ENCODE assay signal across 9 mouse cellular contexts in the genomic region with DNA sequence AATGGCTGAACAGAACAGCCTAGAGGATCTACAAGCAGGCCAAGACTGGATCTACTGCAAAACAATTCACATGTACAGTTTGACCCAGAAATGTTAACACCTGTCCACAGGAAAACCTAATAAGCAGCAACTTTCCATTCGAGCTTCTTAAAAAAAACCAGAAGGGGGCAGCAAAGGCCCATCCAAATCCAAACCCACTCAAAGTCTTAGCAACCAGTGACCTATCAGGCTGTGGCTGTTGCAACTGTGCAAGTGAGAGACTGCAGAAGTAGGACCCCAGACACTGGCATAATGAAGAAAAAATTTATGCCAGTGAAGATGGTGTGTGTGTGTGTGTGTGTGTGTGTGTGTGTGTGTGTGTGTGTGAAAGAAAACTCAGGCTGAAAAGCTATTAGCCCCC.
DNase-seq lines count a peak whose midpoint lies in the region; ATAC-seq and TF ChIP-seq lines count a peak whose summit lies in the region.
"Had no signal": no experiment of that assay in that cellular context is flagged by ENCODE, and none has a peak within 500 bp of the region (broad histone marks: within the 10 kb centered on the region; RNA-seq: fewer than 3 reads in every experiment).

No protein-coding gene starts in this region.

- no peak overlapping the region for H3K4me3 ChIP-seq in liver, embryonic 11.5 days (ENCODE audit: low read depth, low read length)
- no peak overlapping the region for H3K4me3 ChIP-seq in heart, embryonic 10.5 days
- no peak overlapping the region for H3K4me3 ChIP-seq in left cerebral cortex, adult 2 months
- H3K4me3 ChIP-seq: lung, embryonic 15.5 days had no signal

- DNase-seq in liver (peak; percentile 40), ZHBTc4 (ENCODE audit: low read depth, low spot score) (peak; percentile 80)
- DNase-seq in liver, embryonic 11.5 days (ENCODE audit: low spot score) = no peak
- peak; percentile 52 to 69 for DNase-seq in cerebellum, postnatal 25 days
- peak; percentile 78 for DNase-seq in heart, embryonic 10.5 days (ENCODE audit: low spot score)
- DNase-seq in left cerebral cortex, adult 2 months (ENCODE audit: extremely low spot score in 1 of 2, low spot score in 2 of 2) = peak; percentile 28 to 43
- DNase-seq in natural killer cell, adult 2 months (ENCODE audit: low spot score in 2 of 2) = peak; percentile 59 to 77
- peak; percentile 41 for DNase-seq in yolk sac, embryonic 10.5 days (ENCODE audit: low spot score)

- 0% methylated on average over 1 of the region's 1 CpGs for WGBS in liver, embryonic 11.5 days
- 2% methylated on average over 1 of the region's 1 CpGs for WGBS in heart, embryonic 10.5 days

- peaks cover 9% of the 10 kb centered on the region; the same call in 1 of the 2 replicates for H3K4me1 ChIP-seq in liver, embryonic 11.5 days (replicated peaks; ENCODE audit: control insufficient read depth, insufficient read depth, low read length)
- H3K4me1 ChIP-seq in heart, embryonic 10.5 days = peaks cover 10% of the 10 kb centered on the region; the same call in 1 of the 2 replicates

- no peak overlapping the region for H3K27ac ChIP-seq in liver, embryonic 11.5 days (ENCODE audit: low read depth, low read length)
- H3K27ac ChIP-seq in heart, embryonic 10.5 days = no peak overlapping the region
- no peak overlapping the region for H3K27ac ChIP-seq in left cerebral cortex, adult 2 months
- H3K27ac ChIP-seq: lung, embryonic 15.5 days had no signal

- no peaks in the 10 kb centered on the region for H3K36me3 ChIP-seq in liver, embryonic 11.5 days (ENCODE audit: control insufficient read depth, insufficient read depth, low read length)
- no peaks in the 10 kb centered on the region for H3K36me3 ChIP-seq in heart, embryonic 10.5 days
- H3K36me3 ChIP-seq: lung, embryonic 15.5 days had no signal

- H3K9ac ChIP-seq in liver, embryonic 11.5 days (ENCODE audit: low read depth, low read length) = no peak overlapping the region
- H3K9ac ChIP-seq: lung, embryonic 15.5 days had no signal

- H3K9me3 ChIP-seq in liver, embryonic 11.5 days (ENCODE audit: control insufficient read depth, low read length) = no peaks in the 10 kb centered on the region
- no peaks in the 10 kb centered on the region for H3K9me3 ChIP-seq in heart, embryonic 10.5 days
- H3K9me3 ChIP-seq: lung, embryonic 15.5 days had no signal

- intact Hi-C loops in left cerebral cortex, adult 2 months (cut with DNase I) = loop anchor here (1.0 kb wide), 1 partner anchor 119 kb away; no protein-coding TSS in a partner anchor

- no peak overlapping the region for H3K4me2 ChIP-seq in liver, embryonic 11.5 days
- H3K4me2 ChIP-seq: lung, embryonic 15.5 days had no signal

- no peak for ATAC-seq in liver, embryonic 11.5 days (replicated peaks; ENCODE audit: low FRiP score)

- no peaks in the 10 kb centered on the region for H3K27me3 ChIP-seq in liver, embryonic 11.5 days (replicated peaks; ENCODE audit: control insufficient read depth, insufficient read depth, low read length)
- no peaks in the 10 kb centered on the region for H3K27me3 ChIP-seq in heart, embryonic 10.5 days (ENCODE audit: insufficient read depth, poor library complexity, severe bottlenecking)
- H3K27me3 ChIP-seq: lung, embryonic 15.5 days had no signal

- peak; percentile 72 for TF ChIP-seq CTCF in left cerebral cortex, adult 2 months (IDR thresholded peaks at IDR 0.05)
